Mouse (Mus musculus) hindbrain, embryonic 10.5 days (tissue): Measurements from ENCODE around the gene Atp1b1. TPM values are rescaled to one million over a fixed set of nuclear protein-coding genes. Genes with fewer than 3 reads are reported as not detected.

Experiments
- DNase-seq: peaks from one replicate; pipeline ENCODE4 v3.0.0-alpha.2; 2017; ENCODE audit warnings: low spot score
- H3K27ac ChIP-seq: fragments of 300-500 bp; sonication (generic); 2 replicates; pipeline ENCODE4 v1.5.1; 2016; ENCODE audit warnings: mild to moderate bottlenecking, moderate library complexity
- H3K27me3 ChIP-seq: fragments of 300-500 bp; sonication (generic); 2 replicates; pipeline ENCODE4 v1.6.1; 2016; ENCODE audit warnings: mild to moderate bottlenecking; ENCODE audit not compliant: poor library complexity, insufficient read depth, severe bottlenecking
- H3K36me3 ChIP-seq: fragments of 300-500 bp; sonication (generic); 2 replicates; pipeline ENCODE4 v1.6.1; 2016; ENCODE audit warnings: mild to moderate bottlenecking, moderate library complexity
- H3K4me1 ChIP-seq: fragments of 300-500 bp; sonication (generic); replicated peaks from 2 replicates; pipeline ENCODE4 v1.6.1; 2016; ENCODE audit warnings: mild to moderate bottlenecking
- H3K4me3 ChIP-seq: fragments of 300-500 bp; sonication (generic); 2 replicates; pipeline ENCODE4 v1.5.1; 2016; ENCODE audit warnings: mild to moderate bottlenecking, moderate library complexity
- H3K9me3 ChIP-seq: fragments of 300-500 bp; sonication (generic); 2 replicates; pipeline ENCODE4 v1.6.1; 2016; ENCODE audit warnings: mild to moderate bottlenecking, moderate library complexity
- WGBS: fragments of 180-500 bp; shearing (Covaris S2); methylation state at CpG from one replicate; pipeline ENCODE4 v1.1.7; 2016; 5-methylcytosine and 5-hydroxymethylcytosine counted together
- polyA plus RNA-seq: library from polyadenylated mRNA; unstranded; fragments of >200 nt; fragmentation: Nextera tagmentation; extraction: Ambion mirVana; gene quantifications from 2 replicates; pipeline ENCODE4 v1.2.1, GENCODE M21; 2016

Atp1b1 gene
- polyA plus RNA-seq, 1 experiment from 2014 or later = 25.9 TPM

- Histone ChIP-seq H3K9me3 (no peaks in the 10 kb centered on the region), H3K4me1 (peaks cover 4% of the 10 kb centered on the region; the same call in 1 of the 2 replicates), H3K27ac (no peak overlapping the region), H3K36me3 (peaks cover 80% of the 10 kb centered on the region), H3K4me3 (no peak overlapping the region), H3K27me3 (no peaks in the 10 kb centered on the region)
- WGBS = 92% methylated on average over 6 of the region's 6 CpGs
- no peak for DNase-seq
Measured at GRCm38 (mm10) chr1:164447521-164447920, 10.6 kb downstream of the Atp1b1 start.

- Histone ChIP-seq H3K4me3 (no peak overlapping the region), H3K9me3 (no peaks in the 10 kb centered on the region), H3K27me3 (no peaks in the 10 kb centered on the region), H3K36me3 (peaks cover 79% of the 10 kb centered on the region), H3K27ac (no peak overlapping the region), H3K4me1 (peaks cover 9% of the 10 kb centered on the region; the same call in 1 of the 2 replicates)
- no peak for DNase-seq
- WGBS = 91% methylated on average over 10 of the region's 10 CpGs
Measured at GRCm38 (mm10) chr1:164446535-164446934, 11.6 kb downstream of the Atp1b1 start.

GRCm38 (mm10) chr1:164445620-164446162 lies 12.5 kb downstream of the Atp1b1 start:
- no peaks in the 10 kb centered on the region for H3K27me3 ChIP-seq
- H3K9me3 ChIP-seq = no peaks in the 10 kb centered on the region
- peaks cover 79% of the 10 kb centered on the region for H3K36me3 ChIP-seq
- no peak overlapping the region for H3K4me3 ChIP-seq
- WGBS = 74% methylated on average over 5 of the region's 5 CpGs
- no peak overlapping the region for H3K27ac ChIP-seq
- no peak for DNase-seq
- H3K4me1 ChIP-seq = peaks cover 14% of the 10 kb centered on the region; the same call in 1 of the 2 replicates

GRCm38 (mm10) chr1:164441408-164441974 lies 16.7 kb downstream of the Atp1b1 start:
- no peak overlapping the region for H3K27ac ChIP-seq
- peaks cover 97% of the 10 kb centered on the region for H3K36me3 ChIP-seq
- 0 out of 2 replicates have a peak, but pooled peaks cover 10% of the 10 kb centered on the region for H3K4me1 ChIP-seq
- 59% methylated on average over 18 of the region's 18 CpGs for WGBS
- no peak for DNase-seq
- no peak overlapping the region for H3K4me3 ChIP-seq
- H3K9me3 ChIP-seq = no peaks in the 10 kb centered on the region
- no peaks in the 10 kb centered on the region for H3K27me3 ChIP-seq

DNA sequence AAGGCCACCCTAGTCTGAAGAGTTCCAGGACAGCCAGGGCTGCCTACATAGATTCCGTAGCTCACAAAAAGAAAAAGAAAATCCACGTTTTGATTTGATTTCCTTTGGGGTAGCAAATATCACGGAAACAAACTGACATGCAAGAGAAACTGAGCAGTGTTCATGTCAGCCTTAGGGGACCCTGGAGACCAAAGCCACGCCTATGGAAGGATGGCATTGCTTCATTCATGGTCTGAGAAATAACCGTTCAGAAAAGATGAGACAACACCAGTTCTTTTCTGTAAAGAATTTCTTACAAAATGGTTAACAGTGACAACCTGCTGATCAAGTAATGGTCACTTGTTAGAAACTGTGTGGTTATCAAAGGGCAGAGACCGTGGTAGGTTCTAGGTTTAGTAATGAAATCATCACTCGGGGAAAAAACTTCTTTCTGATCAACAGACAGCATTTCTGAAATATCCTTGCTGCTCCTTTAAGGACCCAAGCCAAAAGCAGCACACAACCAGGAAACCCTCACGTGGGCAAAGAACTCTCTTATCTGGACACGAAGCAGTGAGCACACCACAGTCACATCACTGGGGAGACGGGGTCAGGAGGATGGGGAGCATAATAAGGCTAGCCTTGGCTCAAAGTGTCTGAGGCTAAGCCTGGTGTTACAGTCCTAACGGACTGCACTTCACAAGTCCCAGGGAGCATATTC lies 17.3 kb downstream of the Atp1b1 start:
- H3K4me1 ChIP-seq = 0 out of 2 replicates have a peak, but pooled peaks cover 10% of the 10 kb centered on the region
- WGBS = 88% methylated on average over 11 of the region's 11 CpGs
- no peaks in the 10 kb centered on the region for H3K27me3 ChIP-seq
- H3K27ac ChIP-seq = no peak overlapping the region
- no peak overlapping the region for H3K4me3 ChIP-seq
- no peak for DNase-seq
- H3K9me3 ChIP-seq = no peaks in the 10 kb centered on the region
- peaks cover 97% of the 10 kb centered on the region for H3K36me3 ChIP-seq

DNA sequence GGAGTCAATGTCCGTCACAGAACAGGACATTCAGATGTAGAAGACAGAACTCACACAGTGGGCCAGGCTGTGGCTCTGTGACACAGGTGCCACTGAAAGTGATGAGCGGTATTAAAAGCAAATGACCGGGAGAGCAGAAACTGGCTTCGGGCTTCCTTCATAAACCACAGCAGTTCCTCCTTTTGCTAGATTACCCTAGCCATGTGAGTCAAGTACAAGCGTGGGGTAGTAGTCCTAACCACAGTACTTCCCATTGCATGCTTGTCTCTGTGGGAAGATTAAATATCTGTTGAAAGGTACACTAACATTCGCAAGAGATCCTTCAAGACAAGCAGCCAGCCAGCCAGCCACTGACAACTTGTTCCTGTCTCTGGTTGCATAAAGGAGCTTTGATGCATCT lies 17.9 kb downstream of the Atp1b1 start:
- H3K27me3 ChIP-seq = no peaks in the 10 kb centered on the region
- H3K4me3 ChIP-seq = no peak overlapping the region
- H3K36me3 ChIP-seq = peaks cover 98% of the 10 kb centered on the region
- 0 out of 2 replicates have a peak, but pooled peaks cover 10% of the 10 kb centered on the region for H3K4me1 ChIP-seq
- no peaks in the 10 kb centered on the region for H3K9me3 ChIP-seq
- no peak overlapping the region for H3K27ac ChIP-seq
- WGBS = 93% methylated on average over 6 of the region's 6 CpGs
- no peak for DNase-seq

- Histone ChIP-seq H3K27ac (no peak overlapping the region), H3K27me3 (no peaks in the 10 kb centered on the region), H3K9me3 (no peaks in the 10 kb centered on the region), H3K4me3 (no peak overlapping the region), H3K4me1 (0 out of 2 replicates have a peak, but pooled peaks cover 7% of the 10 kb centered on the region), H3K36me3 (peaks cover 65% of the 10 kb centered on the region)
- whole genome bisulfite sequencing = 88% methylated on average over 7 of the region's 7 CpGs
- no peak for DNase-seq
Measured at GRCm38 (mm10) chr1:164436749-164437148, 21.4 kb downstream of the Atp1b1 start.

DNA sequence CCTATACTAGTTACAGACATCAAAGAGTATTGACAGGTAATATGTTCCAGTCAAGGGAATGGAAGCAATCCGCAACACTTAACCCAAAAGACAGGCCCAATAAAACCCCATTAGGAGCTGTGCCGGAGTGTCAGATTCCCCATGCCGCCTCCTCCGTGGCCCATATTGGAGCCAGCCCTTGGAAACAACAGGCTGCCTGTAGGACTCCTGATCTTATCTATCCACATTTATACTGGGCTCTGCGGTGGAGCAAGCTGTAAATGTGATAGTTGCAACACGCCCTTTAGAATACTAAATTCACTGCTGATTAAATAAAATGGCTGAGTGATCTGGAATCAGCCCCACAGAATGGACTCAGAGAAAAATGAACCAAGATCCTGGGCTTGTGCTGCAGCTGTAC lies 24.1 kb downstream of the Atp1b1 start:
- WGBS = 86% methylated on average over 6 of the region's 6 CpGs
- no peak for DNase-seq
- no peaks in the 10 kb centered on the region for H3K9me3 ChIP-seq

GRCm38 (mm10) chr1:164432649-164433048 lies 25.5 kb downstream of the Atp1b1 start:
- 80% methylated on average over 5 of the region's 5 CpGs for WGBS
- no peaks in the 10 kb centered on the region for H3K27me3 ChIP-seq
- 0 out of 2 replicates have a peak, but pooled peaks cover 2% of the 10 kb centered on the region for H3K4me1 ChIP-seq
- H3K4me3 ChIP-seq = no peak overlapping the region
- H3K9me3 ChIP-seq = no peaks in the 10 kb centered on the region
- DNase-seq = no peak
- peaks cover 25% of the 10 kb centered on the region for H3K36me3 ChIP-seq
- no peak overlapping the region for H3K27ac ChIP-seq

More for the DNA sequence above, 24.1 kb downstream of the Atp1b1 start:
- Histone ChIP-seq H3K27ac (no peak overlapping the region), H3K4me3 (no peak overlapping the region), H3K4me1 (no peaks in the 10 kb centered on the region), H3K27me3 (no peaks in the 10 kb centered on the region), H3K36me3 (peaks cover 39% of the 10 kb centered on the region)

DNA sequence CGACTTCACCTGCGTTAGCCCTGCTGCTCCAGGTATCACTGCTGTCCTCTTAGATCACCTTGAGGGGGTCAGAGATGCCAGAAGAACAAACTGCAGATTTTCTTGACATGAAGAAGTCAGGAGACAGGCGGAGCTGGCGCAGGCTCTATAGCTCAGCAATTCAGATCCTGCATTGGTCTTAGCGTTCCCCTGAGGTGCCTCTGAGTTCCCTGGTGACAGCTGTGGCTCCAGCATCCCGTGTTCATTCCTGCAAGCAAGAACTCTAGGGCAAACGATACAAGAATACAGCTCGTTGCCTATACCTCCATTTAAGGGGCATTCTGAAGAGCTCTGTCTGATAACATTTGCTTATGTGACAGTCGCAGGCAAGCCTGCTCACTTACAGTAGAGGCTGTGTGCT lies 29.5 kb downstream of the Atp1b1 start:
- Histone ChIP-seq H3K4me3 (no peak overlapping the region), H3K9me3 (no peaks in the 10 kb centered on the region), H3K27ac (no peak overlapping the region), H3K27me3 (no peaks in the 10 kb centered on the region), H3K36me3 (0 out of 2 replicates have a peak, but pooled peaks cover 7% of the 10 kb centered on the region), H3K4me1 (0 out of 2 replicates have a peak, but pooled peaks cover 2% of the 10 kb centered on the region)
- DNase-seq = no peak
- 93% methylated on average over 9 of the region's 9 CpGs for WGBS

DNA sequence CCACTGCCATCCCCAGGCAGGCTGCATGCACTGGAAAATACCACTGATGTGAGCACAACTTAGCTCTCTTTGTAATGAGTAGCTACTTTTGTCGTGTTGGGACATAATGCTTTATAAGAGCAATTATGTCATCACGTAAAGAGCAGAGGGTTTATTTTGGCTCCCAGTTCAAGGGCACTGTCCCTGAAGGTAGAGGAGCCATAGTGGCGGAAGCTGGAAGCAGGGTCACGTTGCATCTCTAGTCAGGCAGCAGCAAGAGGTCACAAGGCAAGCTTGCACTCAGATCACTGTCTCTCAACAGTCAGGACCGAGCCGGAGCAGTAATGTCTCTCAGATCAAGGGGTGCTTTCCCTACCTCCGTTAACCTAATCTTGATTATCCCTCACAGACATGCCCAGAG lies 30.4 kb downstream of the Atp1b1 start:
- 83% methylated on average over 7 of the region's 7 CpGs for WGBS

DNA sequence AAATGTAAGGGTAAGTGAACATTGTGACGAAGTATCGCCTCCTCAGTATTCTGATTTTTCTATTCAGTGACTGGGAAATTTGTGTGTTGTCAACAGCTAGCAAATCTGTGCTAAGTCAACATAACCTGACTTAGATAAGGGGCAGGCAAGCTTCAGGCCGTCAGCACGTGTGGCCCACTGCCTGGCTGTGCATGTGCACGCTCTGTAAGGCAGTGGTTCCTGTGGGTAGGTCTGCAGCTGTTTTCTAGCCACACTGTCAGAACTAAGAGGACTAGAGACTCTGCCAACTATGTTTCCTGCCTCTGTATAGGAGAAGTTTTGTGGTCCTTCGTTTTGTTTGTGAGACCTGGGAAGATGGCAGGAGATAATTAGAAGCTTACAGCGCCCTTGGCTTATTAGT lies 31.9 kb downstream of the Atp1b1 start:
- 0 out of 2 replicates have a peak, but pooled peaks cover 7% of the 10 kb centered on the region for H3K36me3 ChIP-seq
- no peak overlapping the region for H3K27ac ChIP-seq
- H3K9me3 ChIP-seq = no peaks in the 10 kb centered on the region
- DNase-seq = no peak
- no peaks in the 10 kb centered on the region for H3K27me3 ChIP-seq
- H3K4me1 ChIP-seq = 0 out of 2 replicates have a peak, but pooled peaks cover 2% of the 10 kb centered on the region
- H3K4me3 ChIP-seq = no peak overlapping the region
- WGBS = 92% methylated on average over 7 of the region's 7 CpGs

More for the DNA sequence above, 30.4 kb downstream of the Atp1b1 start:
- Histone ChIP-seq H3K9me3 (no peaks in the 10 kb centered on the region), H3K36me3 (0 out of 2 replicates have a peak, but pooled peaks cover 7% of the 10 kb centered on the region), H3K4me1 (0 out of 2 replicates have a peak, but pooled peaks cover 2% of the 10 kb centered on the region), H3K27ac (no peak overlapping the region), H3K27me3 (no peaks in the 10 kb centered on the region), H3K4me3 (no peak overlapping the region)
- DNase-seq = no peak
